Comparison of ENCODE assay signal across 15 mouse cellular contexts in genomic region chr9:70401937-70402539, GRCm38 (mm10). TPM values are rescaled to one million over a fixed set of nuclear protein-coding genes. Genes with fewer than 3 reads are reported as not detected.
DNase-seq lines count a peak whose midpoint lies in the region; ATAC-seq and TF ChIP-seq lines count a peak whose summit lies in the region.
"Had no signal": no experiment of that assay in that cellular context is flagged by ENCODE, and none has a peak within 500 bp of the region (broad histone marks: within the 10 kb centered on the region; RNA-seq: fewer than 3 reads in every experiment).

No protein-coding gene starts in this region.

- no peak overlapping the region for H3K4me3 ChIP-seq in CH12.LX (replicated peaks in 1 of 3; ENCODE audit: low read depth in 2 of 3, low read length in 2 of 3, poor library complexity in 1 of 3)
- H3K4me3 ChIP-seq: limb, embryonic 12.5 days; liver, embryonic 12.5 days had no signal

- no peak overlapping the region for H3K4me2 ChIP-seq in CH12.LX (ENCODE audit: insufficient read depth, low read depth, poor library complexity, severe bottlenecking)
- H3K4me2 ChIP-seq: limb, embryonic 12.5 days; liver, embryonic 12.5 days had no signal

- H3K4me1 ChIP-seq in CH12.LX (ENCODE audit: control insufficient read depth in 1 of 2, insufficient read depth in 2 of 2) = no peaks in the 10 kb centered on the region
- H3K4me1 ChIP-seq: limb, embryonic 12.5 days; liver, embryonic 12.5 days had no signal

- TF ChIP-seq EP300 in CH12.LX (IDR thresholded peaks at IDR 0.05; ENCODE audit: low read length) = no peak

- TF ChIP-seq CTCF in CH12.LX (conservative IDR thresholded peaks at IDR 0.05 in 1 of 2, IDR thresholded peaks at IDR 0.05 in 1 of 2; ENCODE audit: low read depth in 2 of 2, low read length in 2 of 2) = no peak
- no peak for TF ChIP-seq CTCF in brain, embryonic 14.5 days (IDR thresholded peaks at IDR 0.05; ENCODE audit: borderline replicate concordance, extremely low read depth, insufficient read depth, insufficient read length)

- TF ChIP-seq RAD21 in CH12.LX (IDR thresholded peaks at IDR 0.05; ENCODE audit: low read depth, low read length) = no peak

- in situ Hi-C loops in CH12.LX (cut with MboI; ENCODE audit: low pct_ligation_motif_present, low pct_unique_long_range_greater_than_20kb, low sequenced_read_pairs) = no loop called here

- peak; percentile 21 for DNase-seq in layer of hippocampus, adult 11-12 months (ENCODE audit: low spot score)
- no peak for DNase-seq in layer of hippocampus, postnatal 10 days (ENCODE audit: low spot score in 2 of 2)
- DNase-seq in CH12.LX (ENCODE audit: extremely low read depth) = no peak
- DNase-seq in brain, embryonic 14.5 days (ENCODE audit: low read depth) = peak; percentile 31
- DNase-seq in right cerebral cortex, adult 2 months (ENCODE audit: low spot score in 2 of 2) = peak; percentile 37 to 50
- no peak for DNase-seq in ovary, postnatal 10 days (ENCODE audit: low spot score)
- DNase-seq: cerebellum, adult 9-10 months; lung, adult 2 months; thymus, postnatal 36 days had no signal

- H3K27me3 ChIP-seq in CH12.LX (replicated peaks) = no peaks in the 10 kb centered on the region
- H3K27me3 ChIP-seq: limb, embryonic 12.5 days; liver, embryonic 12.5 days had no signal

- H3K36me3 ChIP-seq in CH12.LX (replicated peaks in 1 of 2; ENCODE audit: control insufficient read depth in 1 of 2, insufficient read depth in 1 of 2, low read length in 1 of 2) = peaks cover 26 to 55% of the 10 kb centered on the region in 2 experiments

- ATAC-seq in megakaryocyte-erythroid progenitor cell, adult 5-6 weeks (replicated peaks; ENCODE audit: low FRiP score, low TSS enrichment, poor library complexity, severe bottlenecking) = no peak
- ATAC-seq: hindbrain, postnatal 0 days; intestine, postnatal 0 days; liver, embryonic 12.5 days had no signal

- no peaks in the 10 kb centered on the region for H3K79me2 ChIP-seq in CH12.LX (replicated peaks; ENCODE audit: control insufficient read depth, extremely low read depth, insufficient read depth, poor library complexity, severe bottlenecking)

- no peak overlapping the region for H3K27ac ChIP-seq in CH12.LX (ENCODE audit: insufficient read depth, low read depth)
- H3K27ac ChIP-seq: hindbrain, postnatal 0 days; kidney, postnatal 0 days; limb, embryonic 12.5 days; liver, embryonic 12.5 days had no signal

- no peak for TF ChIP-seq POLR2A in CH12.LX (IDR thresholded peaks at IDR 0.05; ENCODE audit: low read depth, low read length)
- TF ChIP-seq POLR2A in brain, embryonic 14.5 days (IDR thresholded peaks at IDR 0.05; ENCODE audit: borderline replicate concordance, extremely low read depth, insufficient read depth, insufficient read length, poor library complexity, severe bottlenecking) = no peak

- no peak overlapping the region for H3K9ac ChIP-seq in CH12.LX (ENCODE audit: insufficient read depth, low read depth)
- H3K9ac ChIP-seq: limb, embryonic 12.5 days; liver, embryonic 12.5 days had no signal

- no peaks in the 10 kb centered on the region for H3K9me3 ChIP-seq in CH12.LX (replicated peaks; ENCODE audit: low read length)
- H3K9me3 ChIP-seq: limb, embryonic 12.5 days; liver, embryonic 12.5 days had no signal

- dilution Hi-C loops in CH12.LX (cut with MboI; ENCODE audit: extremely low pct_ligation_motif_present, extremely low pct_unique_long_range_greater_than_20kb, low sequenced_read_pairs) = no loop called here

TF ChIP-seq in CH12.LX, 34 proteins besides CTCF, POLR2A, EP300 and RAD21:
- TF ChIP-seq NELFE (IDR thresholded peaks at IDR 0.05; ENCODE audit: low read depth, low read length) (no peak), POLR2AphosphoS2 (IDR thresholded peaks at IDR 0.05; ENCODE audit: low read depth, low read length) (peak; percentile 37; the same call in 1 of the 2 replicates), E2F4 (IDR thresholded peaks at IDR 0.05; ENCODE audit: insufficient replicate concordance, low read depth, low read length) (no peak)

RNA-seq across cellular contexts. Expression of gene Ccnb2, which starts 19.3 kb away (rescaled TPM):
- 1 to 10 TPM; 4.0 to 5.5 TPM for total RNA-seq in layer of hippocampus, postnatal 10 days (2021)
- total RNA-seq in CH12.LX (2012; rRNA removed) (102 and 104 TPM in 2 replicates), CH12.LX (2014; rRNA removed) (130 and 138 TPM in 2 replicates)
- 74.2 and 83.9 TPM in 2 replicates for polyA plus RNA-seq in CH12.LX (2012; ENCODE audit: insufficient read length, low read depth)
- 28.6 and 49.2 TPM in 2 replicates for polyA plus RNA-seq in brain, embryonic 14.5 days (2012; rRNA removed)
- 88.4 and 91.4 TPM in 2 replicates for total RNA-seq in megakaryocyte-erythroid progenitor cell, adult 5-6 weeks (2014; fragmentation: Nextera tagmentation)
- 61.3 and 72.5 TPM in 2 replicates for total RNA-seq in megakaryocyte-erythroid progenitor cell, adult 5-6 weeks (2017)

Comparison
In these comparisons a context has a peak if more than half of its experiments do, and no peak if none do; other contexts are left out.
1. DNase-seq: peak in layer of hippocampus, adult 11-12 months (single experiment), brain, embryonic 14.5 days (single experiment) and right cerebral cortex, adult 2 months (2 of 2); none in layer of hippocampus, postnatal 10 days (0 of 2), CH12.LX (single experiment) and ovary, postnatal 10 days (single experiment).
2. RNA of gene Ccnb2, which starts 19.3 kb away (total RNA-seq): 102 to 138 TPM in CH12.LX and 61.3 to 91.4 TPM in megakaryocyte-erythroid progenitor cell, adult 5-6 weeks; 4.0 to 5.5 TPM in layer of hippocampus, postnatal 10 days; every median in the first group is over 4 times any median in the second.